Mouse (Mus musculus) C2C12 (cell line): ENCODE results near the gene Pgm2. TPM values are rescaled to one million over a fixed set of nuclear protein-coding genes. Genes with fewer than 3 reads are reported as not detected.

Experiments
- H3K27me3 ChIP-seq: one replicate; pipeline ENCODE4 v1.6.1; 2011; ENCODE audit not compliant: control insufficient read depth, insufficient read depth, insufficient read length
- H3K36me3 ChIP-seq: one replicate; pipeline ENCODE4 v1.6.1; 2011; ENCODE audit not compliant: control insufficient read depth, insufficient read depth
- H3K4me3 ChIP-seq: one replicate; pipeline ENCODE4 v1.5.1; 2011; ENCODE audit warnings: mild to moderate bottlenecking, control low read depth; ENCODE audit not compliant: poor library complexity, insufficient read depth, severe bottlenecking
- H3K79me2 ChIP-seq: one replicate; pipeline ENCODE4 v1.6.1; 2011; ENCODE audit not compliant: control insufficient read depth, insufficient read depth
- H3K79me3 ChIP-seq: one replicate; pipeline ENCODE4 v1.6.1; 2011; ENCODE audit warnings: low read depth, control low read depth
- H3ac ChIP-seq: one replicate; pipeline ENCODE3; 2011; ENCODE audit warnings: low read depth; ENCODE audit not compliant: control insufficient read depth, insufficient read length
- CEBPB ChIP-seq: IDR thresholded peaks from one replicate; pipeline ENCODE4 v1.6.1; 2011; ENCODE audit warnings: low read depth, mild to moderate bottlenecking, control low read depth, moderate library complexity
- CTCF ChIP-seq: IDR thresholded peaks from one replicate; pipeline ENCODE4 v1.5.1; 2011; ENCODE audit not compliant: control insufficient read depth, insufficient read depth, insufficient read length
- FOSL1 ChIP-seq: IDR thresholded peaks from one replicate; pipeline ENCODE4 v1.8.0; 2011; ENCODE audit warnings: mild to moderate bottlenecking, low read length; ENCODE audit not compliant: poor library complexity, insufficient read depth, severe bottlenecking
- MAX ChIP-seq: IDR thresholded peaks from one replicate; pipeline ENCODE4 v1.6.1; 2011; ENCODE audit warnings: mild to moderate bottlenecking, control low read depth
- MYOD1 ChIP-seq: IDR thresholded peaks from one replicate; pipeline ENCODE4 v1.6.1; 2011; ENCODE audit warnings: low read depth; ENCODE audit not compliant: control insufficient read depth, insufficient read length
- MYOG ChIP-seq: IDR thresholded peaks from one replicate; pipeline ENCODE4 v1.6.1; 2011; ENCODE audit not compliant: control insufficient read depth, insufficient read length; ENCODE audit errors: extremely low read depth
- USF1 ChIP-seq: IDR thresholded peaks from one replicate; pipeline ENCODE4 v1.6.1; 2011; ENCODE audit warnings: low read depth, mild to moderate bottlenecking, control low read depth, moderate library complexity
- polyA plus RNA-seq: library from polyadenylated mRNA; unstranded; fragments of >200 nt; fragmentation: generic; extraction: Trizol; gene quantifications from one replicate; pipeline ENCODE4 v1.2.1, GENCODE M21; 2012; ENCODE audit warnings: missing spikeins

The Pgm2 gene
- polyA plus RNA-seq, 1 experiment: 22.6 TPM

- Histone ChIP-seq H3K36me3 (no peaks in the 10 kb centered on the region), H3K27me3 (no peaks in the 10 kb centered on the region), H3ac (no peak overlapping the region), H3K79me3 (no peaks in the 10 kb centered on the region), H3K79me2 (no peaks in the 10 kb centered on the region), H3K4me3 (no peak overlapping the region)
- no peak for TF ChIP-seq USF1
- TF ChIP-seq MYOD1: no peak
- TF ChIP-seq MAX: no peak
- no peak for TF ChIP-seq FOSL1
- TF ChIP-seq CEBPB: no peak
These were observed 60.6 kb downstream of the Pgm2 start for GRCm38 (mm10) chr5:64153319-64153718.

GRCm38 (mm10) chr5:64155861-64156550 is 63.3 kb downstream of the Pgm2 start, which contains the start of gene Tbc1d1:
Tbc1d1 (plus strand) TSS chr5:64156305.
- Histone ChIP-seq H3K79me2 (peaks cover 2% of the 10 kb centered on the region), H3K27me3 (no peaks in the 10 kb centered on the region), H3K36me3 (no peaks in the 10 kb centered on the region), H3K4me3 (no peak within 1 kb of the TSS), H3K79me3 (no peaks in the 10 kb centered on the region), H3ac (no peak within 1 kb of the TSS)
- TF ChIP-seq MYOG: no peak
- TF ChIP-seq MYOD1: no peak
- TF ChIP-seq USF1: no peak
- TF ChIP-seq FOSL1: no peak
- TF ChIP-seq CEBPB: no peak
- TF ChIP-seq CTCF: no peak

- Histone ChIP-seq H3K36me3 (no peaks in the 10 kb centered on the region), H3K79me3 (peaks cover 3% of the 10 kb centered on the region), H3ac (no peak overlapping the region), H3K27me3 (no peaks in the 10 kb centered on the region), H3K79me2 (peaks cover 7% of the 10 kb centered on the region), H3K4me3 (no peak overlapping the region)
- no peak for TF ChIP-seq CTCF
- no peak for TF ChIP-seq CEBPB
- TF ChIP-seq USF1: no peak
- no peak for TF ChIP-seq MYOD1
- TF ChIP-seq MYOG: no peak
These were observed 63.8 kb downstream of the Pgm2 start for GRCm38 (mm10) chr5:64156579-64156978.

DNA sequence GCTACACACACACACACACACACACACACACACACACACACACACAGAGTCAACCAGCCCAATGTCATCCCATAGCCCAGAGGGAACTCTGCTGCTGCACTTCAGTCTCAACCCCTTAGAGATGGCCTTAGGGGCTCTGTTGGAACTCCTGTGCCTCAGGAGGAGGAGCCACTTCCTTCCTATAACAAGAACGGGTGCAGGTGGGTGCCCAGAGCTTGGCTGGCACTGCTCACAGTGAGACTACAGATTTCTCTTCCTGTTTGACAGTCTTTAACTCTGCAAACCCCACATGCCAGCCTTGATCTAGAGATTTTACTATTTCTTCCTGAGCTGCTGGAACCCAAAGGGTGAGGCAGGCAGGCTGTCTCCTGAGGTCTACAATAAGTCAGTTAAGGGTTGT is 65.2 kb downstream of the Pgm2 start:
- TF ChIP-seq MAX: no peak
- no peak for TF ChIP-seq MYOD1
- TF ChIP-seq FOSL1: no peak
- no peak for TF ChIP-seq MYOG
- no peak for TF ChIP-seq CEBPB
- TF ChIP-seq CTCF: no peak
- TF ChIP-seq USF1: no peak
- Histone ChIP-seq H3K79me2 (peaks cover 9% of the 10 kb centered on the region), H3K27me3 (no peaks in the 10 kb centered on the region)

GRCm38 (mm10) chr5:64158501-64158900 is 65.8 kb downstream of the Pgm2 start:
- H3K36me3 ChIP-seq: no peaks in the 10 kb centered on the region
- H3K4me3 ChIP-seq: no peak overlapping the region
- no peaks in the 10 kb centered on the region for H3K27me3 ChIP-seq
- TF ChIP-seq FOSL1 (no peak), MAX (no peak), MYOD1 (no peak), MYOG (no peak), CEBPB (no peak), CTCF (no peak), USF1 (no peak)
- peaks cover 9% of the 10 kb centered on the region for H3K79me2 ChIP-seq
- peaks cover 3% of the 10 kb centered on the region for H3K79me3 ChIP-seq
- no peak overlapping the region for H3ac ChIP-seq

More for the DNA sequence above, 65.2 kb downstream of the Pgm2 start:
- H3ac ChIP-seq: no peak overlapping the region
- no peaks in the 10 kb centered on the region for H3K36me3 ChIP-seq
- peaks cover 3% of the 10 kb centered on the region for H3K79me3 ChIP-seq
- H3K4me3 ChIP-seq: no peak overlapping the region
